Mouse (Mus musculus) layer of hippocampus, adult 9-10 months (tissue): ENCODE measurements around the gene Prkcb.

Experiments used
- DNase-seq: peaks from one replicate; pipeline ENCODE4 v3.0.0; 2022; ENCODE audit warnings: low spot score

Gene Prkcb

GRCm38 (mm10) chr7:122290165-122290564 is 1.6 kb downstream of the Prkcb start:
- no peak for DNase-seq

DNA sequence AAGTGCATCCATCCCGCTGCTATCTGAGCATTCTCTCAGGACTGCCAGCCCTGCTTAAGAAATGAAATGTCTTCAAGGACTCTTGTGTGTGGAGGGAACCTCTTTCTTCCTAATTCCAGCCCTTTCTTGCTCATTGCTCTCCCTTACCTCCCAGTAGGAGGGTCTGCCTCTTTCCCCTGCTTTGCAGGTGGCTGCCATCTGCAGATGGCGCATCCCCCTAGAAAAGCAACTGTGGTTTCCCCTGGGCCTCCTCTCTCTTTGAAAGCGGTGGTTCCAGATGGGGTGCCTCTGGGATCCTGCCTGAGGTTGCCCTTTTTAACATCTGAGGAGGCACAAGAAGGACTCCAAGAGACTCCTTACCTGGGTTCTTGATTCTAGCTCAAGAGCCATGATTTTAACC is 2.2 kb downstream of the Prkcb start:
- DNase-seq = no peak

DNA sequence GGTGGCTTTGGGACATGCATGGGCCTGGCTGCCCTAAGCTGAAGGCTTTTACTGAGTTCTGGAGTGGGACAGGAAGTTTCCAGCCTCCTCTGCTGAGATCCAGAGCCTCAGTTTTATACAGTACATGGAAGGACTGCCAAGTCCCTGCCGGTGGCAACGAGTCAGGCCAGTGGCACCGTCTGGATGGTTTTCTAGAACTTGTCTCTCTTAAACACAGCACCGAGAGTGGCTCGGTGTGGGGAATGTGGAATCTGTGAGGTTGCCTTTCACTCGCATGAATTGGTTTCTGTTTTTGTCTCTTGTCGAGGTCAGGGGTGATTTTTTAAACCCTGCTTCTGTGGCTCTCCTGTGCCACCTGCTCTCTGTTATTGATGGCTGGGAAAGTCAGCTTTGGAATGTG is 3.6 kb downstream of the Prkcb start:
- no peak for DNase-seq

DNA sequence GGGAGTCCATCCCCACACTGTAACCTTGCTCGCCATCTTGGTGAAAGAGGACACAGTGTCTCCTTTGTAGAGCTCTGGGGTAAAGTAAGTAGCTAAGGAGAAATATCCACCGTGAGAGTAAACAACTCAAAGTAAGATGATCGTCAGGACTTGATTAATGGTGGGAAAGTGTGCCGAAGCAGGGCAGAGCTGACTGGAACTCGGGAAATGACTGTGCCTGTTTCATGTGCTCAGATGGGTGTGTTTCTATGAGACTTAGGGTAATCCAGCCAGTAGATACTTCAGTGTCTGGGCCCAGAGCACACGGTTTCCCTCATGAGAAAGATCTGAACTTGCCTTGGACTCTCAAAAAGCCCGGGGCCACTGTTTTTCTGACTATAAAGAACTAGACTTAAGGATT is 5.6 kb downstream of the Prkcb start:
- DNase-seq = no peak

DNA sequence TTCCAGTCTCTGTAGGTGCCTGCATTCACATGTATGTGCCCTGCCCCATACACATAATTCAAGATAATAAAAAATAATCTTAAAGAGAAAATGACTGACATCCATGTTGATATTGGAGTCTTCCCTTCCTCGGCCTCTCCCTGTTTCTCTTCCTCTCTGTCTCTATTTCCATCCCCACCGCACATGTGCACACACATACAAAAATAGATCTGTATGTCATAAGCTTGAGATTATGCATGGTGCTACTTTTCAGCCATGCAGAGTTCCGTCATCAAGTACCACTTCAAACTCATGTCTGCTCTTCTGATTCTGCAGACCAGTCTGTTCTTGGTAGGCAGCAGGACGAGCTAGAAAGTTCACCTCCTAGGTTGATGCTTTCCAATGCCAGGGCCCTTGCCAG is 6.8 kb downstream of the Prkcb start:
- DNase-seq = no peak

DNA sequence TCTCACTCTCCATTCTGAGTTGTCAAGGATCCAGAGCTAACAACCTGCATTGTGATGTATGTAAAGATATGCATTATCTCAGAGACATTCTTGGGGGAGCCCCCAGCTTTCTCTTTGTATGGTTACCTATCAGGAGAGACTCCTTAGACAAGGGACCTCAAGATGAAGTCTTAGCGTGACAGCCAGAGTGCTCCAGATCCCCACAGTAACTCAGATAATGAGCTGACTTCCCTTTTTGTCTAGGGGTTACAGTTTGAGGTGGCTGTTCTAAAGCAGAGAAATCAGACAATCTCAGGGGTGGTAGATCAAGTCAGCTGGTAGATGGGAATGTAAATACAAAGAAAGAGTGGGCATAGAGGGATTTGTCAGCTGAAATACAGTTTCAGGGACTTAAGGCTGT is 7.8 kb downstream of the Prkcb start:
- DNase-seq = no peak

DNA sequence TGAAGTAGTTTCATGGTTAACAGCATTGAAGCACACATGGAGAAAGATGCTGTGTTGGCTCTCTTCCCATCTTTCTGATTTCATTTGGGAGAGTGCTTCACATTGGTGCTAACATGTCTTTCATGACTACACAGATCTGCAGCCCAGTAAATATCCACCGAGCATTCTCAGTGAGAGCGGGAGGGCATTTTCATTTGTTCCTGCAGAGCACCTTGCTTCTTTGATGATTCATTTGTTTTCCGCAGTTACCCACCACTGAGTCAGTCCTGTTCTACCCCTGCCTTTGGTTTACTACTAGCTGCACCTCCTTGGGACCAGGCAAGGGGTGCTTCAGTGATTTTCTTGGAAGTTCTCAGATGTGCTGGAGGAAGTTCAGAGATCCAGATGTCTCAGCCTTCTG is 8.3 kb downstream of the Prkcb start:
- no peak for DNase-seq

DNA sequence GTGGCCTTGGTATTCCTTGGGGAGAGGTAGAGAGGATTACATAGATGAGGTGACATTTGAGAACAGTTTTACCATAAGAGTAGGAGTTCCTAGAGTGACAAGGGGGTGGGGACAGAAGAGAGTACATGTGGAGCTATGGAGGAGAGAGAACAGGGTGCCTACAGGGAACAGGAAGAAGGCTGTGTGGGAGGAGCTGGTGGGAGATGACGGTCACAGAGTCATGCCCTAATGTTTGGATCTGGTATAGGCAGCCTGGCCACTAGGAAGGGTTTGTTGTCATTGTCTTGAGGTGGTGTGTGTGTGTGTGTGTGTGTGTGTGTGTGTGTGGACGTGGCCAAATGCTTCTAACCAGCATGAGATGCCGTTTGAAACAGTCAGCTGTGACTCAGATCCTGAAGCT is 9.1 kb downstream of the Prkcb start:
- no peak for DNase-seq

- DNase-seq = no peak
Observed at GRCm38 (mm10) chr7:122298715-122299114, 10.2 kb downstream of the Prkcb start.

DNA sequence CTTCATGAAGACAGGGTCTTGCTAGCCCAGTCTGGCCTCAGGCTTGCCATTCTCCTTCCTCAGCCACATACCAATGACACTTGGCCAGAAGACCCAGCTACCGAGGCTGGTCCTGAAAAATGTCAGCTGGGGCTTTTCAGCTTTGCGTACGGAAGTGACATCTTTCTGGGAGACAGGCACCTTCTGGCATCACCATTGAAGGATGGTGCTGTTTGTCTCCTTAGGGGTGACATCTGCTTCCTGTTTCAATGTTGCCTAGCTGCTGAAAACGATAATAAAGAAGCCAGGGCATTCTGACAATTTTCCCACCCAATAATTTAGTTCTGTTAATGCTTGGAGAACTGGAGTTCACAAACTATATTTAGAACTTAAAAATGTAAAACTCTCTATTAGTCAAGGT is 12.0 kb downstream of the Prkcb start:
- DNase-seq = no peak

- DNase-seq = no peak
Observed at GRCm38 (mm10) chr7:122302538-122302937, 14.0 kb downstream of the Prkcb start.

- DNase-seq = no peak
Observed at GRCm38 (mm10) chr7:122303988-122304387, 15.4 kb downstream of the Prkcb start.

- no peak for DNase-seq
Observed at GRCm38 (mm10) chr7:122304521-122304920, 16.0 kb downstream of the Prkcb start.

DNA sequence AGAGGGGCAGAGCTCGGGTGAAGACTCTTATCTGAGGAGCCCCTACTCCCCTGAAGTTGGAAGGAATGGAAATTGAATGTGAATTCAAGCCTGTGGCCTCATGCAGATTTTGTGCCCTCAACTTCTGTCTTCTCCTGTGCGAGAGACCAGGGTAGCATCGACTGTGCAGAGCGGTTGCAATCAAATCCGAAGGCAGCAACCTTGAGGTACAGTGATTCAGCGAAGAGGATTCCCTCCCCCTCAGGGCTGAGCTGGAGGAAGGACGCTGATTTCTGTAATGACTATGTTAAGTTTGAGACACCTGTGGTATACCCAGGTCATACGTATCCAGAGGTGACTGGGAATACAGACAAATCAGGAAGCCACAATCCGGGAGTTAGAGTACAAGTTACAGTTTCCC is 18.7 kb downstream of the Prkcb start:
- no peak for DNase-seq

DNA sequence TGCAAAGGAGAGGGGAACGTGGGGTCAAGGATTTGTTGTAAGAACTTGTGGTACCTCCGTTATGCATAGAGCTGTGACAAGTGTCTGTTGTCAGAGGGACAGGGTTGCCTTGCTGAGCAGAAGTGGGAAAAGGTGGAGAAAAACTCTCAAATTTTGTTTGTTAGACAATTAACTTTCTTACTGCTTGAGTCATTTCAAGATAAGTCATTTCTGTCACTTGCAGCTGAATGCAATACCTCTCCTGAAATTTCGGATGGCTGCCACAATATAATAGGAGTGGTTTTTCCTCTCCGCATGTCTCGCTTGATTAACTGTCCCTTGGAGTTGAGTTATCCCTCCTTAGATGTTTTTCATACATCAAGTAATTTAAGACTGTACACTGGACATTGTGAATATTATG is 20.1 kb downstream of the Prkcb start:
- no peak for DNase-seq

DNA sequence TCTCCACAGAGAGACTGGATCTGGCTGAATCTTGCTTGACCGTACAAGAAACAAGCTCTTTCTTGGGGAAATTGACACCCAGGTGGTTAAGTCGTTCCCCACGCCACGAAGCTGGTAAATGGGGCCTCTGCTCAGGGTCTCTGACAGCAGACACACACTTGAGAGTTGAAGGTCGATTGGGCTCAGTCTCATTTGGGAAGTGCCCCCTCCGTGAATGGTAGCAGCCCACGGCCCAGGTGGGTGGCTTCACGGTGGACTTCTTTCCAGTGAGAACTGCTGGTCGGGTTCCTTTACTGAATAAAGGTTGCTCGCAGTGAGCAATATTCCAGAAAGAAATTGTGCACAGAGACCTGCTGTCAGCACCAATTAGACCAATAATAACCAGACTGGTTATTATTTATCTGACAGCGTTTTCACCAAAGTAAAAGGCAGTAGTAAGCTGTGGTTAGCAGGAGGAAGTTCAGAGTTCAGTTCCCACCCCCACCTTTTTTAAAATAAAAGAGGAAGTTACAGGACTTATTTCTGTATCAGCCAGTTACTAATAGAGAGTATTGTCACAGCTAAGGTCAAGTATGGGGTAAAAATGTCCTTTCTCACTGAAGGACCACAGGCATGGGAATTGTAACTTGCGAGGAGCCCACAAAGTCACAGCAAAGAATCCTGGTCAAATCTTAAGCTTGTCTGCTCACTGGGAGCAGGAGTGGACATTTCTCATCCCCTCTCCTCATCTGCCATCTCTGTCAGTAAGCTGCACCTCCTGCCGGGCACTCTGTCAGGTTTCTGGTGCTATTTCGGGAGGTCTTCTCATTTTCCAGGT is 21.6 kb downstream of the Prkcb start:
- no peak for DNase-seq

DNA sequence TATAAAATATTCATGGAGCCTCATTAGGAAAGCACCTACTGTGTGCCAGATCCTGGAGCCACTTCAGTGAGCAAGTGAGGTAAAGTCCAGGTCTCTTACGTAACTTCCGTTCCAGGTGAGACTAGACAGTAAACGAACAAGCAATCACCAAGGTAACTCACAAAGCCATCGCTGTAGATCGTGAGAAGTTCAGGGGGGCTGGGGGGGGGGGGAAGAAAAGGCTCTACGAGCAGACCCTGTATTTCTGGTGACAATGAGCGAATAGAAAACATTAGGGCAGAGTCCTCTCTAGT is 22.1 kb downstream of the Prkcb start:
- no peak for DNase-seq

GRCm38 (mm10) chr7:122313690-122314477 is 25.3 kb downstream of the Prkcb start:
- DNase-seq = no peak

DNA sequence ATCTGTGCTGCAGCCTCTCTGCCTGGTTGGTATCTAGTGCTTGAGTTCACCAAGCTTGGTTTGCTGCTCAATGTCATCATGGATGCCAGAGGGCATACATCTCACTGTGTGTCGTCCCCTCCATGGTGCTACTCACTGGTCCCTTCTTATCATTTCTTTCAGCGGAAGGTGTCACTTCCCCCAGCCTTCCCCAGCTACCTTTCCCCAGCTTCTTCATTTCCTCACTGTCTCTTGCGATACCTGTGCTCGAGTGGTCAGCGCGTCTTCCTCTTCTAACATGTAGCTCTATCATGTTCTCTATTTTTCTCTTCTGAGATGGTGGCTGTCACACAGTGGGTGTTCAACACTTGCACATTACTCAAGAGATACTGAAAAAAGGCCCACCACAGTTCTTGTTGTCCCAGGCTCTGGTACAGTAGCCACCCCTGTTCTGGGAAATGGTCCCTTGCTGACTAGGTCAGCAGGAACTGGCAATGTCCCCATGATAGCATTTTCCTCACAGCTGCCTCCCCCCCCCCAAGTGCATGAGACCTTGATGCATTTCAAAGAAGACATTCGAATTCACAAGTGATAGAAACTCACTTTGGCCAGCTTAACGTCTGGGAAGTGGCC is 27.3 kb downstream of the Prkcb start:
- no peak for DNase-seq

- DNase-seq = no peak
Observed at GRCm38 (mm10) chr7:122316681-122317080, 28.1 kb downstream of the Prkcb start.

DNA sequence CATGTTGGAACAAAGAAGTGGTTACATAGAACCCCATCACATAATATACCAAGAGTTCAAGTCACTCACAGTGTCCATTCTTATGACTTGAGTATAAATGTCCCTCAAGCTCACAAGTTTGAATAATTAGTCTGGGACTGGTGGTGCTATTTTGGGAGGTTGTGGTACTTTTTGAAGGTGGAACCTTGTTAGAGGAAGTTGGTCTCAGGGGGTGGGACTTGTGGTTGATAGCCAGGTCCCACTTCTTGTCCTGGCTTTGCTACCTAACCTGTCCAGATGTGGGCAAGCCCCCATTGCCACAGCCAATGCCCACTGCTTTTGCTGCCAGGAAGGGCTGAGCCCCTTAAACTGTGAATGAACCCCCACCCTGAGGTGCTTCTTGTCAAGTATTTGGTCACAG is 28.9 kb downstream of the Prkcb start:
- no peak for DNase-seq

DNA sequence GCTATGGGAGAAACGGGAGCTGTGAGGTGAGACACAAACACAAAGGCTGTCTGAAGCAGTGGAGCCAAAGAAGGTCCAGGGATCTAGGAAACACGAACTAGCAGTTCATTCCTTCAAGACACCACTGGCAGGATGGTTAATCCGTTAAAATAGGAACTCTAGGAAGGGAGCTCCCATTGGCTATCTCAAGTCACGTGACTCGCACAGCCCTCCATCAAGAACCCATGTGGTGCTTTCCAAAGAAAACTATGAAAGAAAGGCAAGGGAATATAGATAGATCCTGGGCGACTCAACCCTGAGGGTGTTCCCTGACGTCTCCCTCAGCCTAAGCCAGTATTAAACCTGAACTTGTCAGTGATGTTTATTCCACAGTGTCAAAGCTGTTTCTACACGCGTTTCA is 31.0 kb downstream of the Prkcb start:
- no peak for DNase-seq

- DNase-seq = no peak
Observed at GRCm38 (mm10) chr7:122320843-122321544, 32.4 kb downstream of the Prkcb start.
